Mouse (Mus musculus) layer of hippocampus, adult 9-10 months (tissue): ENCODE data around the gene BC051019.

Experiments used
- DNase-seq: peaks from one replicate; pipeline ENCODE4 v3.0.0; 2022; ENCODE audit warnings: low spot score

The BC051019 gene

GRCm38 (mm10) chr7:109723697-109724096 lies at the start of gene BC051019:
Gene BC051019, minus strand, starts transcription at chr7:109723850.
- no peak for DNase-seq

GRCm38 (mm10) chr7:109772251-109772650 lies 48.6 kb upstream of the BC051019 start:
- no peak for DNase-seq

- DNase-seq, result no peak
These were observed 45.2 kb upstream of the BC051019 start for GRCm38 (mm10) chr7:109768699-109769383.

- DNase-seq, result no peak
These were observed 44.1 kb upstream of the BC051019 start for GRCm38 (mm10) chr7:109767575-109768350.

GRCm38 (mm10) chr7:109764009-109764408 lies 40.4 kb upstream of the BC051019 start:
- DNase-seq, result no peak

GRCm38 (mm10) chr7:109756291-109756690 lies 32.6 kb upstream of the BC051019 start:
- no peak for DNase-seq

GRCm38 (mm10) chr7:109754034-109754433 lies 30.4 kb upstream of the BC051019 start:
- DNase-seq, result no peak

- DNase-seq, result no peak
These were observed 28.6 kb upstream of the BC051019 start, which contains the start of gene Tmem9b for GRCm38 (mm10) chr7:109752008-109752925. Gene Tmem9b, minus strand, starts transcription at chr7:109752875.

- no peak for DNase-seq
These were observed 27.9 kb upstream of the BC051019 start for GRCm38 (mm10) chr7:109751427-109752007.

GRCm38 (mm10) chr7:109747747-109748146 lies 24.1 kb upstream of the BC051019 start:
- no peak for DNase-seq

- DNase-seq, result no peak
These were observed 18.1 kb upstream of the BC051019 start for GRCm38 (mm10) chr7:109741703-109742102.

GRCm38 (mm10) chr7:109741060-109741459 lies 17.4 kb upstream of the BC051019 start:
- no peak for DNase-seq

GRCm38 (mm10) chr7:109739822-109740370 lies 16.2 kb upstream of the BC051019 start:
- no peak for DNase-seq

- DNase-seq, result no peak
These were observed 11.2 kb upstream of the BC051019 start for GRCm38 (mm10) chr7:109734806-109735205.

GRCm38 (mm10) chr7:109731626-109732025 lies 8.0 kb upstream of the BC051019 start, which contains the start of gene Ascl3:
Gene Ascl3, minus strand, starts transcription at chr7:109731726.
- DNase-seq, result no peak

GRCm38 (mm10) chr7:109723114-109723513 lies 536 bp downstream of the BC051019 start:
- DNase-seq, result no peak

GRCm38 (mm10) chr7:109722618-109723017 lies 1.0 kb downstream of the BC051019 start:
- DNase-seq, result no peak

- DNase-seq, result no peak
These were observed 4.4 kb downstream of the BC051019 start for GRCm38 (mm10) chr7:109719286-109719685.

GRCm38 (mm10) chr7:109713434-109713982 lies 10.1 kb downstream of the BC051019 start:
- no peak for DNase-seq

GRCm38 (mm10) chr7:109712198-109712597 lies 11.5 kb downstream of the BC051019 start:
- DNase-seq, result no peak

GRCm38 (mm10) chr7:109710069-109710468 lies 13.6 kb downstream of the BC051019 start:
- DNase-seq, result no peak
